Mouse (Mus musculus) embryo, embryonic 11 days (tissue): ENCODE measurements around the gene Chac1.
A peak's percentile ranks its signal among the peaks of the same experiment; 100 is the strongest.

Experiments
- DNase-seq: peaks from one replicate; pipeline ENCODE4 v3.0.0-alpha.2; 2015

Chac1 gene

DNA sequence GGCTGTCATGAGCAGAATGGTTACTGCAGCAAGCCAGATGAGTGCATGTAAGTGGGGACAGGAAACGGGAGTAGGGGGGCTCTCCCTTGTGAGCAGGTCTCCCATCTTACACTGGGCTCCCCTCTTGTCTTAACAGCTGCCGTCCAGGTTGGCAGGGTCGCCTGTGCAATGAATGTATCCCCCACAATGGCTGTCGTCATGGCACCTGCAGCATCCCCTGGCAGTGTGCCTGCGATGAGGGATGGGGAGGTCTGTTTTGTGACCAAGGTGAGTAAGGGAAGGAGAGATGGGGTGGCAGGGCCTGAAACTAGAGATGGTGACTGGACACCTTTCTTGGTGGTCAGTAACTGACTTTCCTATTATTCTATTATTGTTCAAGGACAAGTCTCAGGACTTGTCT, 22.5 kb upstream of the Chac1 start:
- DNase-seq: no peak

DNA sequence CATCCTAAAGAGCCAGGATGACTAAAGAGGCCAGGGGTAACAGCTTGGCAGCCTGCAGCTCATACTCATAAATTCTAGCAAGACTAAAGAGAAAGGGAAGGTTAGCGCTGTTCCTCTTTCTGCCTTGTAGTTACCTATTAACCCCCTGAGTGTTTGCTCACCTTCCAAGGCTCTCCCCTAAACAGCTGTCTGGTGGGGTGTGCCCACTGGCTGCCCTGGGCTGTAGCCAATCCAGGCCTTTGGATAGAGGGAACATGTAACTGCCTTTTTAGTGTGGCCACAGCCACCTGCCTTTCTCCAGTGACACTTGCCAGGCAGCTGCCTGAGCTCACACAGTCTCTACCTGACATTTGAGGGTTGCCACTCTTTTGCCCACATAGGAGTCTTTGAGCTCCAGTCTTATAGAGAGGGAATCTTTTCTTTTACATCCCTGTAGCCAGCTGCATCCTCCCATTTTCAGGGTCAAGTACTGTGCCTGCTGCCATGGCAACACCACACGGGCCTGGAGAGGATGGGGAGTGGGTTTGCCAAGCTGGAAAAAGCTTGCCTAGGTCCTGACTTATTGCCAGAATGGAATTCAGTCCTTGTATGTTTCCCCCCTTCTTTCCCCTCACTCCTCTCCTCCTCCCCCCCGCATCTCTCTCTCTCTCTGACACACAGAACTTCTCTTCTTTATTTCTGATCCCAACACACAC, 21.8 kb upstream of the Chac1 start:
- DNase-seq: no peak

DNA sequence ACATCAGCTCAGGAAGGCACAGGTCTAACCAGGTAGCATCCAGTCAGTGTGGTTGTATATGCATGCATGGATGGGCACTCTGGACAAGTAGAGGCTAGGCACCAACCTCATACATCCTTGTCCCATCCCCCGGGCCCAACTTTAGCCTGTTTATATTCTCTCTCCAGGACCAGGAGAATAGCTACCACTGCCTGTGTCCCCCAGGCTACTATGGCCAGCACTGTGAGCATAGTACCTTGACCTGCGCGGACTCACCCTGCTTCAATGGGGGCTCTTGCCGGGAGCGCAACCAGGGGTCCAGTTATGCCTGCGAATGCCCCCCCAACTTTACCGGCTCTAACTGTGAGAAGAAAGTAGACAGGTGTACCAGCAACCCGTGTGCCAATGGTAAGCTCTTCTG, 20.2 kb upstream of the Chac1 start:
- no peak for DNase-seq

DNA sequence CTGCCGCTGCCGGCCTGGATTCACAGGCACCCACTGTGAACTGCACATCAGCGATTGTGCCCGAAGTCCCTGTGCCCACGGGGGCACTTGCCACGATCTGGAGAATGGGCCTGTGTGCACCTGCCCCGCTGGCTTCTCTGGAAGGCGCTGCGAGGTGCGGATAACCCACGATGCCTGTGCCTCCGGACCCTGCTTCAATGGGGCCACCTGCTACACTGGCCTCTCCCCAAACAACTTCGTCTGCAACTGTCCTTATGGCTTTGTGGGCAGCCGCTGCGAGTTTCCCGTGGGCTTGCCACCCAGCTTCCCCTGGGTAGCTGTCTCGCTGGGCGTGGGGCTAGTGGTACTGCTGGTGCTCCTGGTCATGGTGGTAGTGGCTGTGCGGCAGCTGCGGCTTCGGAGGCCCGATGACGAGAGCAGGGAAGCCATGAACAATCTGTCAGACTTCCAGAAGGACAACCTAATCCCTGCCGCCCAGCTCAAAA, 18.8 kb upstream of the Chac1 start:
- DNase-seq: no peak

DNA sequence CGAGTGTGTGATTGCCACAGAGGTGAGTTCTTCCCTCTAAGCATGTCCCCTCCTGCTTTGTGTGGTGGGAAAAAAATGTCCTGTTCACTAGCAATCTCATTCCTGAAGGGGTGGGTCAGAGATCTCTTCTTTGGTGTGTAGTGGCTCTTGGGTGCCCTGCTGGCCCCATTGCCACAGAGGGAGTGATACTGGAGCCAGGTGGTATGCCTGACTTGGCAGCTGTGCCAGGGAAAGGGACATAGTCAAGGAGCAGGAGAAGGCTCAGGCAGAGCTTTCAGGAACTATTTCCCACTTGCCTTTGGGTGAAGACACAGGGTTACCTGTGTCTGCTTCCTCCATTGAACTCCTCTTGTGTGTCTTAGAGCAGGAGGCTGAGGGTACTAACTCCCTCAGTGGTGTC, 16.9 kb upstream of the Chac1 start:
- DNase-seq: no peak

DNA sequence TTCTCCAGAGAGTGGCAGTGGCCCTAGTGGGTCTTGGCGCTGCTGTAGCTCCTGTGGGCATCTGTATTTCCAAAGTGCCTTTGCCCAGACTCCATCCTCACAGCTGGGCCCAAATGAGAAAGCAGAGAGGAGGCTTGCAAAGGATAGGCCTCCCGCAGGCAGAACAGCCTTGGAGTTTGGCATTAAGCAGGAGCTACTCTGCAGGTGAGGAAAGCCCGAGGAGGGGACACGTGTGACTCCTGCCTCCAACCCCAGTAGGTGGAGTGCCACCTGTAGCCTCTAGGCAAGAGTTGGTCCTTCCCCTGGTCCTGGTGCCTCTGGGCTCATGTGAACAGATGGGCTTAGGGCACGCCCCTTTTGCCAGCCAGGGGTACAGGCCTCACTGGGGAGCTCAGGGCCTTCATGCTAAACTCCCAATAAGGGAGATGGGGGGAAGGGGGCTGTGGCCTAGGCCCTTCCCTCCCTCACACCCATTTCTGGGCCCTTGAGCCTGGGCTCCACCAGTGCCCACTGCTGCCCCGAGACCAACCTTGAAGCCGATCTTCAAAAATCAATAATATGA, 16.0 kb upstream of the Chac1 start:
- DNase-seq: no peak

DNA sequence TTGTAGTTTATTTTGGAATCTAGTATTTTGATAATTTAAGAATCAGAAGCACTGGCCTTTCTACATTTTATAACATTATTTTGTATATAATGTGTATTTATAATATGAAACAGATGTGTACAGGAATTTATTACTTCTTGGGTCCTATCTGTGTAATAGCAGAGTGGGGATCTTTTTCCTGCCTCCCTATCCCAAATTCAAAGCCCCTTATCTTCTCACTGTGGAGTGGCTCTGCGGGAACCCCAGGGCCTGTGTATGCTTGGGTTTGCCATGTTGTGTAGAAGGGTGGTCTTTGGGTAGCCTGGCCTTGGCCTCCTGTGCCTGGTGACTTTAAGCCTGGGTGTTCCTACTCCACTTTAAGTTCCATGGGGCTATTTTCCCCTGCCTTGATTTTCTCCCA, 15.5 kb upstream of the Chac1 start:
- DNase-seq: no peak

DNA sequence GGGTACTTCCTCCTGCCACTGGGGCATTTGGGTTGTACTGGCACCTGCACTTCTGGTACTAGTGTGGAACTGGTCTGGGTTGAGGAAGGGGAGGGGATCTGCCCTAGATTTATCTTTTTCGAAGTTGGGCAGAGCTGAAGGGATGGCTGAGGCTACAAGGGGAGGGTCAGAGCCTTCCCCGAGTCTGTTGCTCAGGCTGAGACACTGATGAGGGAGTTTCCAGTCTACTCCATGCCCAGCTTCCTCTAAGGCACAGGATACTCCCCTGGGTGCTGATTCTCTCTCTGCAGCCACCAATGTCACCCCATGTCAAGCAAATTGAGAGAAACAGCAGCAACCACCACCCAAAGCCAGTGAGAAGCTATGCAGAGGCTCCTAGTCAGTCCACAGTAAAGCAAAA, 15.0 kb upstream of the Chac1 start:
- no peak for DNase-seq

DNA sequence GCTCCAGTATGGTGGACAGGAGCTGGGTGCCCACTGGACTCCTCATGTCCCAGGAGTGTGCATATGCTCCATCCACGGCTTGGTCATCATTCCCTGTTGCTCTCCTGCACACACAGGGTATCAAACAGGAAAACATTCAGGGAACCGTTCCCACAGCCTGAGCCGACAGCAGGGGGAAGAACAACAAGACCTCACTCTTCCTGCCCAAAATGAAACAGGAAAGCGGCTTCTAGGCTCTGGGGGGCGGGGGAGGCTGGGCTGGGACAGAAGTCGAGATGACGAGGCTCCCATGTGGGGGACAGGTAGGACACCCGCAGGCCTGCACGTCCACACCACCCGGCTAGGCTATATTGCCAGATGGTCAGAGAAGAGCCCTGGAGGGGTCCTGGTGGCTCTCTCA, 14.6 kb upstream of the Chac1 start:
- no peak for DNase-seq

DNA sequence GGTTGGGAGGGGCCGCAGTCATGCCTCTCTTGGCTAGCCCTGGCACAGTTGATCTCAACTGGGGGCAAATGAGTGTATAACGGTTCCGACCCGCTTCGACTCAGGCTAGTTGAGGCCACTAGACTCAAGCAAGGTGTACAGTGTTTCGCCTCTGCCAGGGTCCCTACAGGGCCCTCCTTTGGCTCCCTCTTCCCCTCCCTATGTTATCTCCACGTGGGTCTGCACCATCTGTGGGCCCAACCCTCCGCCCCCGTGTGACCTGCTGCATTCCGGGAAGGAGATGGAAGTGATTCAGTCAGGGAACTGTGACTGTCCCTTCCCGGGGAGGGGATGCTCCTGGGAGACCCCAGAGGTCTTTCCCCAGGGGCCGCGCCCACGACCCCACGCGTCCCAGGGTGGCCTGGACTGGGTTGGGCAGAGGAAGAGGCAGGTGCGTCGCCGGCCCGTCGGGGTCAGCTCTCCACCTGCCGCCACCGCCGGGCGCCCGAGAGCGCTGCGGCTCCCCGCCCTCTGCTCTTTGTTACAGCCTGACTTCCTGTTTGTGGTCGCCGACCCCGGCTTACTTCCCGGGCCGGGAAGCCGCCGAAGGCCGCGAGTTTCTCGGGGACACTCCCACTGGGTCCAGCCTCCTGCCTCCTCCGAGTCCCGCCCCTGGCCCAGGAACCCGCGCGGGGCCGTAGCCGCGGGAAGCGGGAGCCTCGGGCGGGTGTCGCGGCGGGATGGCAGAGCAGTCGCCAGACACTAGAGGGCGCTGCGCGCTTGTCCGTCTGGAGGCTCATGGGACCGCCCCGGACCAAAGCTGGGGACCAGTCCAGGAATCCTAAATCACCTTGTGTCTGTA, 13.4 kb upstream of the Chac1 start:
- peak; percentile 91 for DNase-seq

DNA sequence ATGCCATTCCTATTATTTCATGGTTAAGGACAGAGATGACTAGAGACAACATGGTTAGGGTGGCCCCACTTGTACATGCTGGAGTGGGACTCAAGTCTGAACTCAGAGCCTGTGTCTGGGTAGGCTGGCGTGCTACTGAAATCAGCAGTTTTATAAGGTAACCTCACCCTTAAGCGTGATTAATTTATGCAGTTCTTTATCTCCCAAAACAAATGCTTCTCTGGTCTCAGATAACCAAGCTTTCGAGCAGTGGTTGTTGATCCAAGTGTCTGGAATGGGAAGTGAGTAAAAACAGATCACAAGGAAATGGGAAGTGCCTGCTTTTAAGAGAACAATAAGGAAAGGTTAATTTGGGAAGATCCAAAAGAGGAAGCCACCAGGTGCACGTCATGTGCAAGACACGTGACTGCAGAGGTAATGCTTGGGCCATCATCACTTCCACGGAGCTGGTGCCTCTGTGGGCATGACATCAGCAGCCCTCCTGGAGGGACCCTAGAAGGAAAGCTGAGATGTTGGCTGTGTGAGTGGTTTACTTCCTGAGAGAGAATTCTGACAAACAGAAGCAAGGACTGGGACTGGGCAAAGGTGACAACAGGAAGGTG, 6.4 kb upstream of the Chac1 start:
- DNase-seq: no peak

DNA sequence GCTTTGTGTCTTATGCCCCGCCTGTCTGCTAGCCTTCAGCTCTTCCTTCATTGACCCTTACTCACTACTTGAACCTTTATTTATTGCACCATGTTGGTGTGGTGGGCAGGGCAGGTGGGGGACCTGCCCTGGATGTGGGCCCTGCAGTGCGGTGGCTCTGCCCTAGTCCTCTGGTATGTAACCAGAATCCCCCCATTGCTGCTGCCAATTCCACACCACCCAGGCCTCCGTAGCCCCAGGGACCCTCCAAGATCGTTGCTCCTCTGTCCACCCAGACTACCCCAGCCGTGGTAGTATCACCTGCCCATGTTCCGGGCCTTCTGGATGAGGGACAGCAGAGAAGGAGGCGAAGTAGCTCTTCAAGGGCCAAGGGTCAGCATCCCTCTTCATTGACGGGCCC, 2.7 kb downstream of the Chac1 start:
- DNase-seq: no peak

DNA sequence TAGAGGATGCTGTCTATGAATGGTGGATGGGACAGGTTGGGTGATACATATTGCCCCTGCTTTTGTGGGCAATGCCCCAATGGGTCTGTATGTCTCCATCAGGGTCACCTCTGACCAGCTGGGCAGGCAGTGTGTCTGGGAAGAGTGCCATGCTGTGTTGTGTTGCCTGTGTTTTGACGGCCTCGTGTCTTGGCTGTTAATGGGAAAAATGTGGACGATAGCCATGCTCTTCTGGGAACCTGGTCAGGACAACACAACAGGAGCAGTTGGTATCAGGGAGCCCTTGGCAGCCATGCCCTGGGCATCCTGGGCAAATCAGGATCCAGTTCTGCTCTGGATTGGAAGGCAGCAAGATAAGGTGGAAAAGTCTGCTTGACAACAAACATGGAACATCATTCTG, 4.1 kb downstream of the Chac1 start:
- DNase-seq: no peak

DNA sequence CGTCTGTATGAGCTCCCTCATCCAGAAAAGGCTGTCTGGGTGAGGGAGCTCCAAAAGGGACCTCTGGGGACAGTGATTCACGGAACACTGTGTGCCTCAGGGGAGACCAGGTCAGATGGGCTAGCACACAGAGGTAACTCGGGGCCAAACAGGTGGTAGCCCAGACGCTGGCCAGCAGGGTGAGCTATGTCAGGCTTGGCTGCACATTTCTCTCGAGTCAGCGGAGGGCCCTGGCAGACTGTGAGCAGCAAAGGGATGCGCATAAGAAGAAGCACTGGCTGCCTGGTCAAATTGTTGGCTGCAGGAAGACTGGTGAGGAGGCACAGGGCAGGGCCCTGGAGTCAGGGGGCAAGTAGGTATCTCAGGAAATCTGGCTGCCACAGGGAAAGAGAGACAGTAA, 4.6 kb downstream of the Chac1 start:
- no peak for DNase-seq

DNA sequence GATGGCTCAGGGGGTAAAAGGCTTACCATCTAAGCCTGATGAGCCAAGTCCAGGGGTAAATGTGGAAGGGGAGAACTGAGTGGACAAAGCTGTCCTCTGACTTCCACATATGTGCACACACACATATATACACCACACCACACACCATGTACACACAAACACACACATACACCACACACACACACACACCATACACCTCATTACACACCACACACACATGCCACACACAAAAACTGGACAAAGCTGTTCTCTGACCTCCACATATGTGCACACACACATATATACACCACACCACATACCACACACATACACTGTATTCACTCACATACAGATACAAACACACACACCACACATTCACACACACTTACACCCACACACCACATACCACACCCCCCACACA, 5.3 kb downstream of the Chac1 start:
- DNase-seq: no peak

DNA sequence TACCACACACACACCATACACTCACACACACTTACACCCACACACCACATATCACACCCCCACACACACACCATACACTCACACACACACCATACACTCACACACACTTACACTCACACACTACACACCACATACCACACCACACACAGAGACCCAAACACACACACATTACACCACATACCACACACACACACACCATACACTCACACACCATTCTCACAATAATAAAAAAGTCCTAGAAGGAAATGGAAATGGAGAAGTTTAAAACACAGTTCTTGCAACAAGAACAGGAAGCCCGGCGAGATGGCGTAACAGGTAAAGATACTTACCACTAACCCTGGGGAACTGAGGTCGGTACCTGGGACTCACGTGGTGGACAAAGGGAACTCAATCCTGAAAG, 5.8 kb downstream of the Chac1 start:
- DNase-seq: no peak

DNA sequence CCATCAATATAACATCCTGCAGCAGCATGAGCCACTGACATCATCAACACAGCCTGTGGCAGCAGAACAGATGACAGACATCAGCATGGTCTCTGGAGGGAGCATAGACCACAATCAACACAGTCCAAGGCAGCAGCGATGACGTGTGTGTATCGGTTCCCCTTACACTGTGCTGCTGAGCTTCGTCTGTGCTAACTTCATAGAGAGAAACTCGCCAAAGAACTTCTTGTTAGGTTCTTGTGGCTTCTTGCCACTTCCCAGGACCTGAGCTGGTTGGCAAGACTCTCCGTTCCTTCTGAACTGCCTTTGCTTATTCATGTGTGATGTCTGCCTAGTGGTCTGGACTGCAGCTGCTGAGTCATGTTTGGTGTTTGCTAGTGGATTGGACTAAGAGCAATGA, 7.2 kb downstream of the Chac1 start:
- no peak for DNase-seq

DNA sequence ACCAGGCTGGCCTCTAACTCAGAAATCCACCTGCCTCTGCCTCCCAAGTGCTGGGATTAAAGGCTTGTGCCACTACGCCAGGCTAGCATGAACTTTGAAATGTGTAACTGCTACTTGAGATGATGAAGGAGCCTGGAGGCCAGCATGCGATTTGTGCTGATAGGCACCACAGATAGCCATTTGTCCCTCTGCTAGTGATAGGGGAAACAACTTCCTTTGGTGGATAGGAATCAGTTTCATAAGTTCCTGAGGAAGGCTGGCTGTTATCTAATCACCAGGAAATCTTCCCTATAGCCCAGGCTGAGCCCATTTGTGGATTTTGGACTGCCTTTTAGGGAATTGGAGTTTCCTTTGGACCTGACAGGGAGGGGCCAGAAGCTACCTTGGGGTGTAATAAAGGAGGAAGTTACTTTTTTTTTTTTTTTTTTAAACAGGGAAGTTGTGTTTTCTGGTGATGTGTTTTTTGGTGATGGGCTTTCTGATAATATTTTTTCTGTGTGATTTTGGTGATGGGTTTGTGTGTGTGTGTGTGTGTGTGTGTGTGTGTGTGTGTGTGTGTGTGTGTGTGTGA, 8.8 kb downstream of the Chac1 start:
- no peak for DNase-seq

DNA sequence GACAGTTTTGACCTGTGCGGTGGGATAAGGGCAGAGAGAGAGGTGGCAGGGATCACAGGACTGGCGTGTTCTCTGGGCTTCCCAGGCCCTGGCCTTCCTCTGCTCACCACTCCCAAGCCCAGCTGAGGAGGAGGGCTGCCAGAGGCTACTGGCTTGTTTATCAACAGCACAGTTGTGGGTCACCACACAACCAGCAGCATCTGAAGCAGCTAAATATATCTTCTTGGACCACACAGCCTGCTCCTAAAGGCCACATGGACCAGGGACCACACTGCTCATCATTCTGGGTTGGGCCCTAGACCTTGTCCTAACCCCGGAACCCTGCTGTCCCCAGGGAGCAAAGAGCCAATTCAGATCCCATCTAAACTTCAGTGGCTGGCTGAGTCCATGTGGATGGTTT, 13.9 kb downstream of the Chac1 start:
- no peak for DNase-seq

DNA sequence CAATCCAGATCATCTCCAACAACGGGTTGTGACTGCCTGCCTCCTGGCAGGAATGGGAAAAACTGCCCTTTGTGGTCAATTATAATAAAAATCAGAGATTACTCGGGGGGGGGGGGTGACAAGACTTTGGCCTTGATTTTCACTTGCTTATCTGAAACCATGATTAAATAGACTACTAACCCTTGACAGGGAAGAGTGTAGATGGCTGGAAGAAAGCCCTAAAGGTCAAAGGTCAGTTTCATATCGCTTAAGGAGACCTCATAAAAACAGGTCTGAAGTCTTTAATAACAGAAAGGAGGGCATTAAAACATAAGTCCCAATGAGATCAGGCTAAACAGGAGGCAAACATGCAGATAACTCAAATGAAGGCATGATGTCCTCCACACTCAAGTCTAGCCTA, 16.3 kb downstream of the Chac1 start:
- DNase-seq: no peak

DNA sequence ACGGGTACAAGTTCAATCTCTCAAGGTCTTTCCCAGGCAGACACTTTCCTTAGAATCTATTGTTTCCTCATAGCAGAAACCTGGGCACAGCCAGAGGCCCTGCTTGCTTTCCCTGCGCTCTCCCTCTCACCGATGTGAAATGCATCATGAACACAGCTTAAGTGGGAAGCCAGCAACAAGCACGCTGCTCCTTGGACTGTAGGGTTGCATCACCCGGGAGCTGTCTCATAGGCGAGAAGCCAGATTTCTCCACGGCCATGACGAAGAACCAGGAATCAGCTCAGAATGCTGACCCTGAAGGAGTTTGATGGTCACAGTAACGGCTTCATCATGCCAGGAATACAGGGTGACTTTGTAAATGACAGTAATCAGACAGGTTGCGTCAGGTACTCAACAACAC, 19.1 kb downstream of the Chac1 start:
- no peak for DNase-seq

DNA sequence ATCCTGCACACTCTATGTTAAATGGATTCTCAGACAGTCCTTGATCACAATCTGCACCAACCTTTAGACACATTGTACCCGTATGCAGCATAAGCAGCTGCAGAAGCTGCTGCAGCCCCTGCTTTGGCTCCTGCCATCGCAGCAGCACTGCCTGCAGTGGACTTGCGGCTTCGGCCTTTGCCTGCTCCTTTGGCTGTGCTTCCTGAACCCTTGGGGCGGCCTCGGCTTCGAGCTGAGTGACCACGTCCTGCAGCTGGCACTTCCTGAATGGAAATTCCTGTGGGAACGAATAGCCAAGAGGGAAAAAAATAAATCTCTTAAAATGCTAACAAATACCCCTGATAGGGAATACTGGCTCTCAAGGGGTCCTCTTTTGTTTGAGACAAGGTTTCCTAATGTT, 26.3 kb downstream of the Chac1 start:
- DNase-seq: no peak

DNA sequence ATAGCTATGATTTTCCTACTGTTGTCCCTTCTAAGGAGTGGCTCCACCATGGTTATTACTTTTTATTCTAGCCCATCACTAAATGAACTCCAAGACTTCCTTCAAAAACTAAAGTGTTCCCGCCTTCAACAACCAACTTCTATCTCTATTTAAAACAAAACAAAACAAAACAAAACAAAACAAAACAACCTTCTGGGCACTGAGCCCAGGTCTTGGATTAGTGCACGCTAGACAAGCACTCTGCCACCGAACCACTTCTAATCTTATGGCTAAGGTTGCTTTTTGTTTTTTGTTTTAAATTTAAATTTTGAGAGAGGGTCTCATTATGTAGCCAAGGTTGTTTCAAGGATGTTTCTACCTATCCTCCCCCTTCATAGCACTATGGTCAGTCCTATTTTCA, 26.8 kb downstream of the Chac1 start:
- no peak for DNase-seq

DNA sequence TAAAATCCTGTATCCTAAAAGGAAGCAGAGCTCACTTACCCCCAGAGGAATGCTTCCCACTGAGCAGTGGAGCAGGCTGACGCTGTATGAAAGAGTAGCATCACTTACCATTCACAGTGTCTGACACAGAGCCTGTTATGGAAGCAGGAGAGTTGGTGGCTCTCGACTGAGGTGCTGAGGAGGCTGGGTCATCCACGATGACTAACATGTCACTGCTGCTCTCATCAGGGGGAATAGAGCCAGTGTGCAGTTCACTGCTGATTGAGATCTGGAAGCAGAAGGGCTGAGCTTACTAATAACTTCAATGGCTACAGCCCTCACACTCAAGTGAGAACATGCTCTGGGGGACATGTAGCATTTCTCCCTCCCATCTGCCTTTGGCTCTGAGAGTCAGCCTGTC, 28.4 kb downstream of the Chac1 start:
- DNase-seq: no peak
